Comparison of ENCODE assay signal across 7 mouse cellular contexts in genomic region chr2:25913247-25913646, GRCm38 (mm10). TPM values are rescaled to one million over a fixed set of nuclear protein-coding genes. Genes with fewer than 3 reads are reported as not detected.
DNase-seq lines count a peak whose midpoint lies in the region; ATAC-seq and TF ChIP-seq lines count a peak whose summit lies in the region.

No protein-coding gene starts in this region.

- TF ChIP-seq CTCF in kidney, postnatal 0 days (IDR thresholded peaks at IDR 0.05; ENCODE audit: low read depth): peak; percentile 62

- no peaks in the 10 kb centered on the region for H3K4me1 ChIP-seq in kidney, postnatal 0 days (replicated peaks; ENCODE audit: insufficient read depth, low read length)
- 0 out of 2 replicates have a peak, but pooled peaks cover 3% of the 10 kb centered on the region for H3K4me1 ChIP-seq in kidney, embryonic 15.5 days
- H3K4me1 ChIP-seq in forebrain, embryonic 14.5 days (ENCODE audit: control insufficient read depth, insufficient read depth, low read length): no peaks in the 10 kb centered on the region

- no peak overlapping the region for H3K4me2 ChIP-seq in kidney, postnatal 0 days (ENCODE audit: low read length)
- no peak overlapping the region for H3K4me2 ChIP-seq in kidney, embryonic 15.5 days
- no peak overlapping the region for H3K4me2 ChIP-seq in forebrain, embryonic 14.5 days (ENCODE audit: low read length)

- no peak for ATAC-seq in kidney, postnatal 0 days (replicated peaks; ENCODE audit: low FRiP score, low read depth)
- no peak for ATAC-seq in kidney, embryonic 15.5 days (replicated peaks; ENCODE audit: low FRiP score)
- ATAC-seq in forebrain, embryonic 14.5 days: no peak

- DNase-seq in kidney, postnatal 0 days (ENCODE audit: low spot score): peak; percentile 10
- peak; percentile 24 to 38 for DNase-seq in CD8-positive naive resting alpha-beta T cell, adult 2 months (ENCODE audit: low read depth in 2 of 2, low spot score in 2 of 2)
- DNase-seq in c-Kit-positive CD71-negative TER-119-negative erythroid progenitor cells, embryonic 14.5 days (ENCODE audit: low read depth): peak; percentile 36
- peak; percentile 56 to 63 for DNase-seq in natural killer cell, adult 2 months (ENCODE audit: low spot score in 2 of 2)
- DNase-seq in forebrain, embryonic 14.5 days (ENCODE audit: low spot score): no peak
- DNase-seq in yolk sac, embryonic 10.5 days (ENCODE audit: low spot score): no peak

- H3K4me3 ChIP-seq in kidney, postnatal 0 days (replicated peaks; ENCODE audit: low read depth, low read length): no peak overlapping the region
- H3K4me3 ChIP-seq in kidney, embryonic 15.5 days (replicated peaks): no peak overlapping the region
- H3K4me3 ChIP-seq in forebrain, embryonic 14.5 days (ENCODE audit: low read depth, low read length): no peak overlapping the region

- no peaks in the 10 kb centered on the region for H3K36me3 ChIP-seq in kidney, postnatal 0 days (ENCODE audit: insufficient read depth, low read length)
- H3K36me3 ChIP-seq in kidney, embryonic 15.5 days: no peaks in the 10 kb centered on the region
- H3K36me3 ChIP-seq in forebrain, embryonic 14.5 days (ENCODE audit: control insufficient read depth, insufficient read depth, low read length): no peaks in the 10 kb centered on the region

- no peak overlapping the region for H3K27ac ChIP-seq in kidney, postnatal 0 days
- no peak overlapping the region for H3K27ac ChIP-seq in kidney, embryonic 15.5 days
- no peak overlapping the region for H3K27ac ChIP-seq in forebrain, embryonic 14.5 days (ENCODE audit: low read depth, low read length)

- H3K9ac ChIP-seq in kidney, postnatal 0 days (ENCODE audit: low read depth, low read length): no peak overlapping the region
- no peak overlapping the region for H3K9ac ChIP-seq in kidney, embryonic 15.5 days
- no peak overlapping the region for H3K9ac ChIP-seq in forebrain, embryonic 14.5 days (ENCODE audit: low read length)

- no peaks in the 10 kb centered on the region for H3K27me3 ChIP-seq in kidney, postnatal 0 days (ENCODE audit: insufficient read depth, low read length)
- no peaks in the 10 kb centered on the region for H3K27me3 ChIP-seq in kidney, embryonic 15.5 days
- H3K27me3 ChIP-seq in forebrain, embryonic 14.5 days (replicated peaks; ENCODE audit: control insufficient read depth, insufficient read depth, low read length): no peaks in the 10 kb centered on the region

- no peaks in the 10 kb centered on the region for H3K9me3 ChIP-seq in kidney, postnatal 0 days (replicated peaks; ENCODE audit: low read length)
- H3K9me3 ChIP-seq in kidney, embryonic 15.5 days (replicated peaks): no peaks in the 10 kb centered on the region
- H3K9me3 ChIP-seq in forebrain, embryonic 14.5 days (replicated peaks; ENCODE audit: control insufficient read depth, low read length): no peaks in the 10 kb centered on the region

- WGBS in kidney, postnatal 0 days: 52% methylated on average over 2 of the region's 2 CpGs
- WGBS in kidney, embryonic 15.5 days: 66% methylated on average over 2 of the region's 2 CpGs
- WGBS in forebrain, embryonic 14.5 days: 58% methylated on average over 2 of the region's 2 CpGs

RNA-seq across cellular contexts. Expression of gene Kcnt1, which starts 49.7 kb away (rescaled TPM):
- polyA plus RNA-seq in kidney, postnatal 0 days (2015; fragmentation: Nextera tagmentation; extraction: Ambion mirVana): 0.18 and 0.24 TPM in 2 replicates
- 0.37 and 0.96 TPM in 2 replicates for polyA plus RNA-seq in kidney, embryonic 15.5 days (2015; fragmentation: Nextera tagmentation; extraction: Ambion mirVana)
- polyA plus RNA-seq in forebrain, embryonic 14.5 days (2014; fragmentation: Nextera tagmentation; extraction: Ambion mirVana): 3.3 and 5.3 TPM in 2 replicates

Comparison
In these comparisons a context has a peak if more than half of its experiments do, and no peak if none do; other contexts are left out.
1. DNase-seq: peak in kidney, postnatal 0 days (single experiment), CD8-positive naive resting alpha-beta T cell, adult 2 months (2 of 2), c-Kit-positive CD71-negative TER-119-negative erythroid progenitor cells, embryonic 14.5 days (single experiment) and natural killer cell, adult 2 months (2 of 2); none in forebrain, embryonic 14.5 days (single experiment) and yolk sac, embryonic 10.5 days (single experiment).